Mouse (Mus musculus) adrenal gland, adult 8-10 months (tissue): ENCODE measurements at regions not wholly inside any gene's neighbourhood (a gene's known extent, or its start where the extent isn't known, plus 50 kb on each side); places are given as distances from the start of the nearest gene placed in this dataset.
A peak's percentile ranks its signal among the peaks of the same experiment; 100 is the strongest.

Source experiments
- DNase-seq: peaks from one replicate; pipeline ENCODE4 v3.0.0; 2022

DNA sequence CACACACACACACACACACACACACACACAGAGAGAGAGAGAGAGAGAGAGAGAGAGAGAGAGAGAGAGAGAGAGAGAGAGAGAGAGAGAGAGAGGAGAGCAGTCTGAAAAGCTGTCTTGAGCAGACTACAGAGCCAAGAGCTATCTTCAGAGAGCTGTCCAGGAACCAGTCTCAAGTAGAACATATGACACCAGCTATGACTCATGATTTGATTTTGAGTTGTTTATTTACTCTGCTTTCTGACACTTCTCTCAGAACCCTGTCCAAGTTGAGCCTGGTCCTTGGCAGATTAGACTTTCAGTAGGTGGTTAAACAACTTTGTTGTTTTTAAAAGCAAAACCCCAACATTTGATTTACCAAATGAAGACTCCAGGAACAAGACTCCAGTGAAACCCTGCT is 420.8 kb upstream of the Lcorl start:
- DNase-seq, result peak; percentile 0

DNA sequence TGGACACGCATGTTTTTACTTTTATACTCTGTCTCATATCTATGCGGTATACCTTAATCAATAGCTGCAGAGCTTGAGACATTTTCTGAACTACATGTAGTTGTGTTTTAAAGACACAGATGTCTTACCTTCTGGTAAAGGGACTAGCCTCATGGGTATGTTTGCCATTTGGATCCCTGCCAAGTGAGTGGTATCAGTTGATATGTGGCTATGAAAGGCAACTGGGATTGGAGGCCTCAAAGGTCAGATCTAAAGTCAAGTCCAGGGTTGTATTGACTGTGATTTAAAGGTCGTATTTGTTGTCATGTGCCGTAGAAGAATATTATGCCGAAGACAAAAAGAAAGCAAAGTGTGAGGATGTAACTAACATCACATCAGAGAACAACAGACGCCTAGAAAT is 399.3 kb upstream of the Lcorl start:
- DNase-seq, result no peak

DNA sequence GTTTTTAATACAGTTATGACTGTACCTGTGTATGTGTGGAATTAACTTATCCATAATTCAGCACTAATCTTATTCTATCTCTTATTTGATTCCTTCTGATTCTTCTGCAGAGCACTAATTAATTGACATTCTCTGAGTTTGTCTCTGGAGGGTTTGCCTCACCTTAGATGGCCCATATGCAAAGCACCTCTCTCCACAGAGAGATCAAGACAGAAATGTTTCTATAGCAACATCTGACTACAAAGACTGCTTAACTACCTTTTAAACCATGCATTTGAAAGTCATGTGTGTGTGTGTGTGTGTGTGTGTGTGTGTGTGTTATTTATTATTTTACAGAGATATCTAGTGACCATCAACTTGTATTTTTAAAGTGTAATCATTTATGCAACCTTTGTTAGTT is 396.5 kb upstream of the Lcorl start:
- no peak for DNase-seq

DNA sequence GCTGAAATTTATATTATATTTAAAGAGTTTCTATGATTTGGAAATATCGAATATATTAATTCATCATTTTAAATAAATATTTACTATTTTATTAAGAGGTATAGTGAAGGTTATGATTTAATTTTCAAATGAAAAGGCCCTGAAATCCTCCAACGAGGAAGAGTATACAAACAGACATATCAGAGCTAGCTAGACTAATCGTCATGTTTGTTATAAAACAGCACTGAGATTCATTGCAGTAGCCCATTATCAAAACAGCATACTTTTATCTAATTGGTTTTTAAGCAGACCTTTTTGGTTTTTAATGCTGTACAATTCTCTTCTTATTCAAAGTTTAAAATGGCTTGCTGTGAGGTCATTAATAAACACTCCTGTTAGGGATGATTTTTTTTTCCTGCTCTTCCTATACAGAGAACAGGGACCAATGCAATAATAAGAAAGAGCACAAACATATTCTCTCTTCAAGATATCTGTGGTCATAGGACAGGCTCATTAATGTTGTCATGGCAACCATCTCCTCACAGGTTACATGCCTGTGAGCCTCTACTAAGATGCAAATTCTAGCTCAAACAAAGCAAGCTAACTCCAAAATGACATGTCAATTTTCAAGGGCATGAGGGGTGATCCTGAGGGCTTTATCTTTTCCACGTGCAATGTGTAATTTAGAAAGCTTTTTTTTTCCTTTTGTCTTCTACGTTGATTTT is 378.1 kb upstream of the Lcorl start:
- no peak for DNase-seq

DNA sequence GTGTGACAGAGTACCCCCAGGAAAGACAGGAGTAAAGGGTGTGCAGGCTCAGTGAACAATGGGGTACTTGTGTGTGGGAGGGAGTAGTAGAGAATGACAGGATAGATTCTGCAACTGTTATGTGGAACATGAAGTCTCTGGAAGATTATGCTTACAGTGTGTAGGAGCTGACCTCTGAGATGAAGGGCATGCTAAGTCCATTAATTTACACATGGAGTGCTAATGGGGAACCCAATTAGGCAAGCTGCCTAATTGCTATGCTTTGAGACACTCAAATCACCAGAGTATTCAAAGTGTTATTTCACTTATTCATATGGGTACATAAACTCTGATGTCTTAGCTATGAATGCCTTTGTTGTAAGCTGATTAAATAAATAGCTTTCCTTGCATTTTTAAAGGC is 375.4 kb upstream of the Lcorl start:
- DNase-seq, result no peak

DNA sequence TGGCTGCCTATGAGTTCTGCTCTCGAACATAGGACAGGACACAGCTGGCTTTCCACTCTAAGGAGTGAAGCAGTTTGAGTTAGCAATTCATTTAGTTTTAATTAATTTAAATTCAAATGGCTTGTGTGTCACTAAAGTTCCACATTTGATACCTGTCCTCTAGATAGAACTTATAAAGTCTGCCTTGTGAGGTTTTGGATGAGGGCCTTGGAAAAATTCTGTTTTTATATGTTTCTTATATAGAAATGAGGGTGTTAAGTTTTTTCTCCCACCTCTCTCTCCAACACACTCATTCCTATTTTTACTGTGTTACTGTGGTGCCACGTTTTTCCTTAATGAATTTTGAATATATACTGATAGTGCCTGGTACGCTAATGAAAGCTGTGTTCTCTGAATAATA is 371.3 kb upstream of the Lcorl start:
- no peak for DNase-seq

DNA sequence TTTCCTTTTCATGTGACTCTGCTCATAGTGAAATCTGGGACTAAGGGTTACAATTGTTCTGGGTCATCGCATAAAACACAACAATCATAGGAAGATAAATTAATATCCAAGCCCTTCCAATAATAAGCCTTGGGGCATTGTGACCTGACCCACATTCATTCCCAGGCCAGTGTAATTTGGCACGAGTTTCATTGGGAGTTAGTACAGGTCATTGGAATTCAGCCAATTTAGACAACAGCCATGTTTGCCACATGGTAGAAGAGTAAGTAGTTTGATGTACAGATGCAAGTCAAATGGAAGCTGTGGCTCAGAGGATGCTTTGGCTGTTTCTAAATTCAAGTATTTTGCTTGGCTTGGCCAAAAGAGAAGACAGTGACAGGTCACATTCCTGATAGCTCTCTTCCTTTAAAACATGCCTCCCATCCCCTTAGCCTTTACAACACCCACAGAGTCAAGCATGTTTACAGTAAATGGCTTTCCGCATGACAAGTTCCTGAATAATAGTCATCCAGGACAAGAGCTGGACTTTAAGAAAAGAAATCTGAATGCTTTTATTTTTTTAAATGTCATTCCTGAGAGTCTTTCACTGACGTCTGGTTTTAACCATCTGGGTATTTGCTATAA is 355.5 kb upstream of the Lcorl start:
- no peak for DNase-seq

DNA sequence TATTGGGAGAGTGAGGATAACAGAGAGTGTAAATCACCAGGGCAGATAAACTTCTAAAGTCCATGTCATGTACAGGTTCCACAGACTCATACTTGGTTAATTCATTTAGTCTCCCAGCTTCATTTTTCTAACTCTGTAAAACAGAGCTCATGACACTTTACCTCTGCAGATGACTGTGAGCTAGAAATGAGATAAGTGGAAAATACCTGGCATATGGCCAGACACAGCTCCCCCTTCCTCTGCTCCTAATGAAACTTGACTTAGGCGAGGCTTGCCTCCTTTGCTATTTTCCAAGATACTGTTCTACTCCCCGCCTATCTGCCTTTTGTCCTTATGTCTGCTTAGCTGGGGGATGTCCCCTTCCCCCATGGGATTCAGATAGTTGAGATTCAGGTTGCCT is 351.7 kb upstream of the Lcorl start:
- DNase-seq, result no peak

DNA sequence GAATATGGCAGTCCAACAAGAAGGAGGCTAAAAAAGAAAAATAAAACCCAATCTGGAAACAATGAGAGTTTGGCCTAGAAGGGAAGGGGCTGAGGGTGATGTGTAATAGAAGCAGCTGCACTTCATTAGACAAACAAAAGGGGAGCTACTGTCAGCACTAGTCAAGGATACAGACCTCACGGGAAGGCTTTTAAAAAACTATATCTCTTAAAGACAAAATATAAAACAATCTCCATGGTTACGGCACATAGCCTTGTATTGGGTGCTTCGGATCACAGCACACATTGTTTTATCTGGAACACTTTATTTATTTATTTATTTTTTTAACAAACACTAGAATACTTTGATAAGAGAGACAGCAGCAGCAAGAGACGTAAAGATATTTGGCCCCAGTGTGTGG is 346.3 kb upstream of the Lcorl start:
- DNase-seq, result no peak

DNA sequence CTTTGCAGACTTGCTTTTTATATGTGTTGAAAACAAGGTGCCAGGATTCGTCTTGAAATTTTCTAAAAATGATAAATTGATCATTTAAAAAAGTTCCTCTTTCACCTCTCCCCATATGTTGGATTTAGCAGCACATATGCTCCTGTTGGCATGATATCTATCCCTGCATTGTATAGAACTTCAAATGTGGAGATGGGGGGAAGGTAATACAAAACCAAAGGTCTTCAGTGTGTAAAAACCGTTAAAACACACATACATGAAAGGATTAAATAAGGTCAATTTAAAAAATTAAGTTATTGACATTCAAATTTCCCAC is 345.0 kb upstream of the Lcorl start:
- no peak for DNase-seq

DNA sequence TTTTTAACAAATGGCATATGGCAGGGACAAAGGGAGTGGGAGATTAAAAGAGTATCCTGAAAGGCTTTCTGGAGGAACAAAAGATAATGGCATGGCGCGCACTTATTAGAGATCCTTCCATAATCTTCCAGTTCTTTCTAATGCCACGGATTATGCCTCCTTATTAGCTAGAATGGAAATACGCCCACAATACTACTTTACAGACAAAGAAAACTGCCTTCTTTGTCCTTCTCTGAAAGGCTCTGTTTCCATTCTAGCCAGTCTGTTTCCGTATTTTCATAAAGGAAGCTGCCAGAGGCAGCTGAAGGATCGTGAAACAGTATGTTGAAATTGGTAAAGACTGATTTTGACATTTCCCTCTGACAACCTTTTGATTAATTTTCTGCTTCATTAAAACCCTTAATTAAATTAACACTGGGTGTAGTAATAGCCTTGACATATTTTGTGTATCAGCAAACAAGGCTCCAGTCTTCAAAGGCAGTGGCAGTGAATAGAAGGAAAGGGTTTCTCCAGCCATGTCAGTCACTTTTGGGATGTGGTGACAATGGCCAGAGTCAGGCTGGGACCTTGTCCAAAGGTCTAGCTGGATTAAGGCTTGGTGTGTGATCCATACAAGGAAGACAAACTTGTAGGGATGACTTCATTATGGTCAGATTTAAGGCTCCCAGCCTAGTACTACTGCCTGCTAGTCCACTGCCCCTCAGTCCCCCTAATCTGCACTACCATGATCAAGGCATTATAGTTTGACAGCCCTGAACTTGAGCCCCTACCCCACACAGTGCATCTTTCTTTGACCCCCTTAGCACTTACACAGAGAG is 344.4 kb upstream of the Lcorl start:
- no peak for DNase-seq

DNA sequence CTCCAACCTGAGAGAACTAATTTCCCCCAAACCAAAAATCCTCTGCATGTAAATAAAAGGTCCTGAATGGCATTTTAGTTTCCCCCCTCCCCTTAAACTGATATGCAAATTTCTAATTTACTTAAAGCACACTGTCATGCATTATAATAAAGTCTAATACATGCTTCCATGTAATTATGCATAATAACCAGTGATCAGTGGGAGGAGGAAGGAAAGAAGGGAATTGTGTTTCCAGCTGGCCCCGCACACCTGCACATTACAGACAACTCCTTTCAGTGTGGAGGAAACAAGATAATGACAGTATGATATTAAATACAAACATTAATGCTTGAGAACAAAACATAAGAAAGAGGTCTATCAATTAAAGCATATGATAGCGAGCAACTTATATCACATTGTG is 329.5 kb upstream of the Lcorl start:
- no peak for DNase-seq

DNA sequence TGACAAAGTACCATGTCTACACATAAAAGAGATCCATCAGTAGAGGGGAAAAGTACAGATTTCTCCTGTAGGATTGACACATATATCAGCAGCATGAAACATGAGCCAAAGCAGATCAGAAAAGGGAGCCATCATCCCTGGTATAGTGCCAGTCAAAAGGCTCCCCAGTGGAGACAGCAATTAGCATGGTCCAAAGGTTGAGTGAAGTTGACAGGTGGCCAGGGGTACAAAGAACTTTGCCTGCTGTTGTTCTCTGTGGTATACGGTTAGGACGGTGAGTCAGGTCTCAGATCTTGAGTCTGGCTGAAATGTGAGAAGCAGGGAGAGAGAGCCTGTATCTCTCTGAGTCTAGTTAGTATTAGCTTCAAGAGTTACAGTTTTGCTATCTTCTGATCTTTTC is 324.7 kb upstream of the Lcorl start:
- no peak for DNase-seq

DNA sequence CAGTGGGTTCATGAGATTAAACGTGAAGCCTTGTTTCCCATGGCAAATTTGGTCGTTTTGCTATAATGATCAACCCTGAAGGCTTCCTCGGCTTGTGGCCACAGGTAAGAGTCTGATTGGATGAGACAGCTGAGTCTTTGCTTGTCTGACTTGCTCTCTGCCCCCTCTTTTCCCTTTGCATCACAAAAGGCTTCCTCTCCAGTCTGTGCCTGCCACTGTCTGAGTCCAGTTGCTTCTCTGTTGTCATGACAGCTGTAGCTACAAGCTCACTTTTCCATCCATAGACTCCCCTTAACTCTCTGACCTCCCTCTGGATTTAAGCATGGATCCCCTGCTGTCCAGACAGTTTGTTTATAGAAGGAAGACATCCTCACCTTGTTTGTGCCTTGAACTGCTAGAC is 314.9 kb upstream of the Lcorl start:
- DNase-seq, result no peak

DNA sequence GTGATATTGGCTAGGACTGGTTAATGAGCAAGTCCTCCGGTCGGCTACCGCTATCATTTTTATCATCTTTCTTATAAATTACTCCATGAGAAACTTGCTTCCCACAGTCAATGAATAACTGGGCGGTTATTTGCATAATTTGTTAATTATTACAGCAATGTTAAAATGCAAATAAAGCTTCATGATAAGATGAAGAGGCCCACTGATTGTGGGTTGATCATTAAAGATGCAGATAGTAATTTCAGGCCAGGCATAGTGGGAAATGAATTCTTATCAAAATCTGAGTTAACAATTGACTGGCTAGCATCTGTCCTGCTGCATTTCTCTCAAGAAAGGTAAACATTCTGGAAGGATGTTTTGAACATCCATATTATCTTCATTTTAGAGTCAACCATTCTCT is 303.4 kb upstream of the Lcorl start:
- DNase-seq, result no peak

DNA sequence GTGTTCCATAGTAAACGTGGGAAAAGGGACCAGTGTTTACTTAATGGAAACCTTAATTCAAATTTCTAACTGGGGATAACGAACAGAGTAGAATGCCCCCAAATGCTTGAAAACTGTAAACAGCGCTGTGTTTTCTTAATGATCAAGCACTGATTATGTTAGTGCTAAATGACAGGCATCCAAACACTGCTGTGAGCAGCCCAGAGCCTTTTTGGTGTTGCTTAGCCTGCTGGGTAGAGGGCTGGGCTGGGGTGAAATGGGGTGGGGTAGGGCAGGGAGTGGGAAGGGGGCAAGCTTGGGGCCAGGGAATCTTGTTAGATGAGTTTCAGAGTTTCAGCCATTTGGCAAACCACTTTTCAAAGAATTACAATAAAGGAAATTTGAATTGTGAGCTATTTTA is 294.6 kb upstream of the Lcorl start:
- no peak for DNase-seq

DNA sequence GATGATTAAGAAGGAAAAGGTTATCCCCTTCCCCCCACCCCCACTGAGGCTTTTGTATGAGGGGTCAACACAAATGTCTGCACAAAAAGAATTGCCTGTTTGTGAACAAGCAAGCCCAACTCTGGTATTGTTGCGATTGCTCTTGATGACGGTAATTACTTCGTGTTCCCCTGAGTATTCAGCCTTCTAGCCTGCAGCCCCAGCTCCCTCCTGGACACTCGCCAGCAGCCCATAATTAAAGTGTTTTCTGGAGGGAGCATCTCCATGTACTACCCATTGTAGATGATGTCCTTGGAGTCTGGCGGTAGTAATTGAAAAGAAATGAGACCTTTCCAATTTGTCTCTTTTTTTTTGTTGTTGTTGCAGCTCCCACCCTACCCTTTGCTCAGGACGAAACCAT is 293.4 kb upstream of the Lcorl start:
- no peak for DNase-seq

DNA sequence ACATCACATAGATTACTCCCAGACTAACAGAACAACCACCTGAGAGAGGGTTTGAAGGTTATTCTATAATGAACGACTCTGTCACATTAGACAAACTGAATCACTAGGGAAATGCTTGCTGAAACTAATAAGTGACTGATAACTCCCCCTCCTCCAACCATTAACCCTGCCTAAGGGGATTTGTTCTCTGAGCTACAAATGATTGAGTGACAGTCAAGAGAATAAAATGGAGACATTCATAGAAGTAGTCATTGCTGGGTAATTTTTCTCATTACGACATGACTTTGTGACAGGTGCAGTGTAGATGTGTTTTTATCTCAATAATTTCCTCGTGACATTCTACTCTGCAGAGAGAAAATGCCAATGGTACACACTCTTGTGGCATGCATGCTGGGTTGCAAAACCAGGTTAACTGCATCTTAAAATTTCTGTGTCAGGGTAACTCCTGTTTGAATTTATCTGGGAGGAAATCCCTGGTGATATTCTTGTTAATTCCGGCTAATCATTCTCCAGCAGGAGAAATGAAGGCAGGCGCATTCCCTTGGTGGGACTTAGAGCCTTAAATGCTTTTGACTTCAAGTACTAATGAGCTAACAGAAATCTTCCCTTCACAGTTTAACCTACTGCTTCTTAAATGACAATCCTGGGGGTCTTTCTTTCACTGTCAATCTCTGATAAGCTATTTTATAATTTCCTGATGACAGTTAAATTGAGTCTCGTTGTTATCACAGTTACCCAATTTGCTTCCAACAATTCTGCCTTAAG is 292.6 kb upstream of the Lcorl start:
- no peak for DNase-seq

DNA sequence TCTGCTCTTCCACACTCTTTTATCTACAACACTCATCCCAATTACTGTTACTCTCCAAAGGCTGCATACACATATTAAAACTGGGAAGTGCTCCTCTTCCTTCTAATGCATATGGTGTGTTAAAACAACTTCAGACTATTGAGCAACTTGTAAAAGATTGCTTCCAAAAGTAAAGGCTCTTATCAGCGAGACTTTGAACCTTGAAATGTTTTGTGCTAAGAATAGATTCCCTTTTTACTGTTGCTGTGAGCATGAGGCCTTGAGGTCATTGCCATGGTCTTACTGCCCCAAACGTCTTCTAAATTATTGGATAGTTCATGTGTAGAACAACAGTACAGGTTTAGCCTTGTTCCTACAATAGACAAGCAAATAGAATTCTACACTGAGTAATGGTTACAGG is 281.6 kb upstream of the Lcorl start:
- DNase-seq, result no peak

DNA sequence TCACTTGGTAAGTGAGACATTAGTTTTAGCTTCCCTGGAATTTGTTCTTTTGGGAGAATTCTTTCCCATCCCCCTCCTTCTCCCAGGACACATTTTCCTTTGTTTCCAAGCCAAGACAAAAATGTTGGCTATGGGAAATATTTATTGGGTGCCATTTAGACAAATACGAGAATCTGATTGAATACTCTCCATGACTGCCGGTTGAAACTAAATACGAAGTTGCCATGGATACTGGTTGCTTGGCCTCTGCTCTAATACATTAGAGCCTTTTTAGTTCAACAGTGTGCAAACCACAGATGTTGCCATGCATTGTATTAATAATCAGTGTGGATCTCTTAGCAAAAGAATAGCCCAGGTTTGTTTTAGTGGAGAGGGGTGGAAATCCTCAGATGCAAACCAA is 280.3 kb upstream of the Lcorl start:
- no peak for DNase-seq

DNA sequence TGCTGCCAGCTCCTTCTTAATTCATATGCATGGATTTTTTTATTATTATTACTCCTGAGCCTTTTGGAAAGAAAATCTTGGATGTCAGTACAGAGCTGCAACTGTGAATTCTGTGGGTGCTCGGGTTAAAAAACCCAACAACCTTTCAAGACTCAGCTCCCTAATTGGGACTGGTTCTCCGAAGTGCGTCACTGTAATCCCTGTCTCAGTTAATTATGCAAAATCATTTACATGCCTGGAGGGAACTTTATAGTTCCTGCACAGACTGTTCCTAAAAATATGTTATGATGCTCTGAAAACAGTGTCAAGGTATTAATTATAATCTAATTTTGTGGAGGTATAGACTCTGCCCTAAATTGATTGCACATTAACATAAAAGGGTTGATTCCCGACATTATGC is 250.6 kb upstream of the Lcorl start:
- no peak for DNase-seq

DNA sequence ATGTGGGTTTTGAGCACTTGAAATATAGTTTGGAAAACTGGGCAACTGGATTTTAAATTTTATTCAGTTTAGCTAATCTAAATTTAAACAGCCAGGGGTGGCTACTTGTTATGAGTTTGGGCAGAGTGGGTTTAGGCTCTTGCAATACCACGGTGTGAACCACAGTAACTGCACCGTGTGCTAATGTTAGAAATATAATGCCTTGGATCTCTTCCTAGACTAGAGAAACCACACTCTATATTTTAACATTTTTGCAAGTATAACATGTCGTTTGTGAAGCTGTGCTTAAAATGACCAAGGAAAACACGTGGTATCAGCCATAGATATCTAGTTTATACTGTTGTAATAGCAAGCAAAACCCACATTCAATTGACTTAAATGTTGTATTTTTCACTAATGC is 245.9 kb upstream of the Lcorl start:
- no peak for DNase-seq

DNA sequence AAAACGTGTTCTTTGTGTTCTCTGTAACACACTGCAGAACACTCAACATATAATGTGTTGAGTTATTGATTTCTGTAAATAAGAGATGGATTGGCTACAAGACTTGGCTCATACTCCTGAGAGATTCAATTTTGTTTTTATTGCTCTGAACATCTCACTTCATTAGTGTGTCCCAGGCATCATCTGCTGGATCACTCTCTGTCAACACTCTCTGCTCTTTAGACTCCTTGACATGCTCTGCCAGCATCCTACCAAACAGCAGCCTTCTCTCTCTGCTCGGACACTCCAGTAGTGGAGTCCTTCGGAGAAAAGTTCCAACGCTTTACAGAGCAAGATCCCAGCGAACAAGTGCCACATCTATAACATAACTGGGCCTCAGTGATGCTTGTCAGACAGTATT is 235.1 kb upstream of the Lcorl start:
- DNase-seq, result no peak

DNA sequence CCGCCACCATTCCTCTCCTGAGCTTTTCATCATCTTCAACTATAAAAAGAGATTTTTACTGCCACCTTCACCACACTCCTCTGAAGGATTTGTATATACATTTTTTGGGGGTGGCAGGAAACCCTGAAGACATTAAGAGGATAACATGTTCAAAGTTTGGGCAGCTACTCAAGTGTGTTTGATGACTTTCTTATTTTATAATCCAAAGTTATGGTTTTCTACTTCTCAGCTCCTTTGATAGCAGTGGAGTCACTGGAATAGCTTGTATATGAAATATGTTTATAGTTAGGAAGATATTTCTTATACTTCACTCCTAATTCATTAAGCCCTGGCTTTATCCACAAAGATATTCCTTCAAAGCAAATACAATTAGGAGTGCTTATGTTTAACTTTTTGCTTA is 229.5 kb upstream of the Lcorl start:
- DNase-seq, result no peak
